ENCODE assay signal across 26 mouse cellular contexts in the genomic region with DNA sequence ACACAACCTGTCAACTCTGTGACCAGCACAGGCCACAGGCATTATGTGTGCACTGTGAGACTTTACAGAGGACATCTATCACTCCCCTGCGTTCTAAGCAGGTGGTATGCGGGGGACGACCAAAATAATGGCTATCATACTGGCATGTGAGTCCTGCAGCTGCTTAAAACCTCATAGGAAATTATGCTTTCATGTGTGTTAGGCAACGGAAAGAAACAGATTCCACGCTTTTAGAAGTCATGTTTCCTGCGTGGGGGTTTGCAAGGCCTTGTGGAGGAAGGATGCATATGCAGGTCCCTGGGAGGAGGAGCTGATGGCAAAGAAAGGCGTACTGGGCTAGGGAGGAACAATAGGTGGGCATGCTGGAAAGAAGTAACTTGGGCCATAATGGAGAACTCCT.
DNase-seq lines count a peak whose midpoint lies in the region; ATAC-seq and TF ChIP-seq lines count a peak whose summit lies in the region.
"Had no signal": no experiment of that assay in that cellular context is flagged by ENCODE, and none has a peak within 500 bp of the region (broad histone marks: within the 10 kb centered on the region; RNA-seq: fewer than 3 reads in every experiment).

No protein-coding gene starts in this region.

- no peak for TF ChIP-seq POLR2A in CH12.LX (IDR thresholded peaks at IDR 0.05; ENCODE audit: low read depth, low read length)

- H3K9ac ChIP-seq in CH12.LX (ENCODE audit: insufficient read depth, low read depth), result no peak overlapping the region
- no peak overlapping the region for H3K9ac ChIP-seq in midbrain, embryonic 11.5 days (ENCODE audit: low read length)
- H3K9ac ChIP-seq: hindbrain, embryonic 15.5 days; liver, embryonic 15.5 days; lung, embryonic 15.5 days; neural tube, embryonic 12.5 days had no signal

- TF ChIP-seq EP300 in CH12.LX (IDR thresholded peaks at IDR 0.05; ENCODE audit: low read length), result no peak

- no peak for TF ChIP-seq RAD21 in CH12.LX (IDR thresholded peaks at IDR 0.05; ENCODE audit: low read depth, low read length)

- no peaks in the 10 kb centered on the region for H3K79me2 ChIP-seq in CH12.LX (replicated peaks; ENCODE audit: control insufficient read depth, extremely low read depth, insufficient read depth, poor library complexity, severe bottlenecking)

- no peaks in the 10 kb centered on the region for H3K9me3 ChIP-seq in CH12.LX (replicated peaks; ENCODE audit: low read length)
- no peaks in the 10 kb centered on the region for H3K9me3 ChIP-seq in midbrain, embryonic 11.5 days (ENCODE audit: control insufficient read depth, low read length)
- H3K9me3 ChIP-seq: hindbrain, embryonic 15.5 days; limb, embryonic 10.5 days; liver, embryonic 15.5 days; lung, embryonic 15.5 days; megakaryocyte, embryonic 14.5 days; neural tube, embryonic 12.5 days had no signal

- ATAC-seq in midbrain, embryonic 11.5 days (ENCODE audit: low FRiP score), result no peak
- ATAC-seq: forebrain, embryonic 14.5 days; intestine, embryonic 16.5 days had no signal

- no peak for TF ChIP-seq CTCF in CH12.LX (conservative IDR thresholded peaks at IDR 0.05 in 1 of 2, IDR thresholded peaks at IDR 0.05 in 1 of 2; ENCODE audit: low read depth in 2 of 2, low read length in 2 of 2)

- DNase-seq in layer of hippocampus, adult 11-12 months (ENCODE audit: low spot score), result peak; percentile 32
- DNase-seq in layer of hippocampus, postnatal 36 days, result no peak
- peak; percentile 35 for DNase-seq in right cerebral cortex, adult 18-20 months
- DNase-seq in right cerebral cortex, postnatal 10 days (ENCODE audit: low spot score in 2 of 2), result no peak
- DNase-seq in CH12.LX (ENCODE audit: extremely low read depth), result no peak
- DNase-seq in natural killer cell, adult 2 months (ENCODE audit: low spot score in 2 of 2), result peak; percentile 9 to 41
- no peak for DNase-seq in midbrain, embryonic 11.5 days (ENCODE audit: low spot score, missing footprints)
- DNase-seq: adrenal gland, postnatal 14 days; cerebellum, adult 9-10 months; gastrocnemius, postnatal 25 days; heart, adult 18-20 months; kidney, adult 9 months; kidney, postnatal 14 days; liver; lung, postnatal 36 days; midbrain, embryonic 14.5 days; retina, postnatal 1 day; spleen, adult 18-20 months had no signal

- H3K36me3 ChIP-seq in CH12.LX (replicated peaks in 1 of 2; ENCODE audit: control insufficient read depth in 1 of 2, insufficient read depth in 1 of 2, low read length in 1 of 2), result peaks cover 2 to 28% of the 10 kb centered on the region in 2 experiments
- no peaks in the 10 kb centered on the region for H3K36me3 ChIP-seq in midbrain, embryonic 11.5 days (ENCODE audit: control insufficient read depth, insufficient read depth, low read length)

- peaks cover 16 to 50% of the 10 kb centered on the region in 2 experiments for H3K4me1 ChIP-seq in CH12.LX (ENCODE audit: control insufficient read depth in 1 of 2, insufficient read depth in 2 of 2)
- no peaks in the 10 kb centered on the region for H3K4me1 ChIP-seq in midbrain, embryonic 11.5 days (ENCODE audit: control insufficient read depth, insufficient read depth, low read length)
- H3K4me1 ChIP-seq: limb, embryonic 10.5 days; liver, embryonic 15.5 days had no signal

- dilution Hi-C loops in CH12.LX (cut with MboI; ENCODE audit: extremely low pct_ligation_motif_present, extremely low pct_unique_long_range_greater_than_20kb, low sequenced_read_pairs), result no loop called here

- H3K27me3 ChIP-seq in CH12.LX (replicated peaks), result no peaks in the 10 kb centered on the region
- no peaks in the 10 kb centered on the region for H3K27me3 ChIP-seq in midbrain, embryonic 11.5 days (ENCODE audit: control insufficient read depth, insufficient read depth, low read length)
- H3K27me3 ChIP-seq: hindbrain, embryonic 15.5 days; liver, embryonic 15.5 days; lung, embryonic 15.5 days; megakaryocyte, embryonic 14.5 days; neural tube, embryonic 12.5 days had no signal

- no peak overlapping the region for H3K4me2 ChIP-seq in CH12.LX (ENCODE audit: insufficient read depth, low read depth, poor library complexity, severe bottlenecking)
- no peak overlapping the region for H3K4me2 ChIP-seq in midbrain, embryonic 11.5 days
- H3K4me2 ChIP-seq: hindbrain, embryonic 15.5 days; liver, embryonic 15.5 days; lung, embryonic 15.5 days; neural tube, embryonic 12.5 days had no signal

- H3K4me3 ChIP-seq in CH12.LX (replicated peaks in 1 of 3; ENCODE audit: low read depth in 2 of 3, low read length in 2 of 3, poor library complexity in 1 of 3), result no peak overlapping the region
- no peak overlapping the region for H3K4me3 ChIP-seq in midbrain, embryonic 11.5 days (ENCODE audit: low read depth, low read length)
- H3K4me3 ChIP-seq: hindbrain, embryonic 15.5 days; limb, embryonic 10.5 days; liver, embryonic 15.5 days; lung, embryonic 15.5 days; megakaryocyte, embryonic 14.5 days; neural tube, embryonic 12.5 days had no signal

- 77% methylated on average over 7 of the region's 7 CpGs for WGBS in midbrain, embryonic 11.5 days

- in situ Hi-C loops in CH12.LX (cut with MboI; ENCODE audit: low pct_ligation_motif_present, low pct_unique_long_range_greater_than_20kb, low sequenced_read_pairs), result loop anchor here (25.0 kb wide), 1 partner anchor 547 kb away; no protein-coding TSS in a partner anchor

- no peak overlapping the region for H3K27ac ChIP-seq in CH12.LX (ENCODE audit: insufficient read depth, low read depth)
- H3K27ac ChIP-seq in midbrain, embryonic 11.5 days (ENCODE audit: low read depth, low read length), result no peak overlapping the region
- H3K27ac ChIP-seq: hindbrain, embryonic 15.5 days; limb, embryonic 10.5 days; liver, embryonic 15.5 days; lung, embryonic 15.5 days; neural tube, embryonic 12.5 days had no signal

TF ChIP-seq in CH12.LX, 34 proteins besides CTCF, POLR2A, EP300 and RAD21:
- TF ChIP-seq CHD1 (IDR thresholded peaks at IDR 0.05; ENCODE audit: low read depth, low read length) (no peak), NRF1 (IDR thresholded peaks at IDR 0.05; ENCODE audit: low read depth, low read length) (no peak), RCOR1 (conservative IDR thresholded peaks at IDR 0.05; ENCODE audit: low read depth, low read length) (no peak), MAFK (IDR thresholded peaks at IDR 0.05; ENCODE audit: insufficient replicate concordance, low read length) (no peak), ETS1 (conservative IDR thresholded peaks at IDR 0.05; ENCODE audit: low read depth, low read length) (peak; percentile 41; the same call in 1 of the 2 replicates), BHLHE40 (IDR thresholded peaks at IDR 0.05; ENCODE audit: low read depth, low read length) (peak; percentile 49)
TF ChIP-seq in CH12.LX: peak in this region for 2.

Comparison
In these comparisons a context has a peak if more than half of its experiments do, and no peak if none do; other contexts are left out.
1. DNase-seq: peak in layer of hippocampus, adult 11-12 months (single experiment), right cerebral cortex, adult 18-20 months (single experiment) and natural killer cell, adult 2 months (2 of 2); none in layer of hippocampus, postnatal 36 days (0 of 2), right cerebral cortex, postnatal 10 days (0 of 2), CH12.LX (single experiment) and midbrain, embryonic 11.5 days (single experiment).